Mouse (Mus musculus) stomach, postnatal 0 days (tissue): ENCODE results near the gene Ldb2. TPM values are rescaled to one million over a fixed set of nuclear protein-coding genes. Genes with fewer than 3 reads are reported as not detected.

Experiments
- ATAC-seq: fragments of 200-750 bp; cut with Nextera tagmentation; 2 replicates; pipeline ENCODE4 v1.8.0; 2017; ENCODE audit not compliant: low FRiP score, low TSS enrichment
- DNase-seq: peaks from one replicate; pipeline ENCODE4 v3.0.0-alpha.2; 2016; ENCODE audit warnings: low spot score
- H3K27ac ChIP-seq: fragments of 300-500 bp; sonication (generic); replicated peaks from 2 replicates; pipeline ENCODE4 v1.5.1; 2014; ENCODE audit warnings: mild to moderate bottlenecking, control low read depth
- H3K27me3 ChIP-seq: fragments of 300-500 bp; sonication (generic); 2 replicates; pipeline ENCODE4 v1.6.1; 2014; ENCODE audit warnings: low read length; ENCODE audit not compliant: control insufficient read depth, insufficient read depth
- H3K36me3 ChIP-seq: fragments of 300-500 bp; sonication (generic); 2 replicates; pipeline ENCODE4 v1.6.1; 2014; ENCODE audit warnings: low read length, mixed read lengths; ENCODE audit not compliant: control insufficient read depth, insufficient read depth
- H3K4me1 ChIP-seq: fragments of 300-500 bp; sonication (generic); replicated peaks from 2 replicates; pipeline ENCODE4 v1.6.1; 2014; ENCODE audit warnings: antibody characterized with exemption; ENCODE audit not compliant: control insufficient read depth, insufficient read depth
- H3K4me2 ChIP-seq: fragments of 300-500 bp; sonication (generic); replicated peaks from 2 replicates; pipeline ENCODE4 v1.6.1; 2014; ENCODE audit warnings: low read depth, mild to moderate bottlenecking, control low read depth, moderate library complexity
- H3K4me3 ChIP-seq: fragments of 300-500 bp; sonication (generic); 2 replicates; pipeline ENCODE4 v1.5.1; 2014; ENCODE audit warnings: low read depth, low read length, control low read depth
- H3K9ac ChIP-seq: fragments of 300-500 bp; sonication (generic); 2 replicates; pipeline ENCODE4 v1.6.1; 2014; ENCODE audit warnings: mild to moderate bottlenecking, low read length, control low read depth, mixed read lengths
- H3K9me3 ChIP-seq: fragments of 300-500 bp; sonication (generic); 2 replicates; pipeline ENCODE4 v1.6.1; 2016; ENCODE audit warnings: low read length; ENCODE audit not compliant: control insufficient read depth
- CTCF ChIP-seq: IDR thresholded peaks from 2 replicates; pipeline ENCODE4 v1.5.1; 2016; ENCODE audit warnings: antibody characterized with exemption, low read depth, mild to moderate bottlenecking, moderate library complexity
- EP300 ChIP-seq: optimal IDR thresholded peaks from 2 replicates; pipeline ENCODE3; 2016; ENCODE audit warnings: antibody characterized with exemption
- WGBS: fragments of 180-500 bp; shearing (Covaris S2); extraction: QIAGEN DNeasy Blood & Tissue Kit; methylation state at CpG from one replicate; pipeline ENCODE4 v1.1.7; 2014; 5-methylcytosine and 5-hydroxymethylcytosine counted together
- polyA plus RNA-seq: library from polyadenylated mRNA; unstranded; fragments of >200 nt; fragmentation: Nextera tagmentation; extraction: Ambion mirVana; gene quantifications from 2 replicates; pipeline ENCODE4 v1.2.1, GENCODE M21; 2015

The Ldb2 gene
- polyA plus RNA-seq, 1 experiment from 2014 or later = 14.4 TPM

DNA sequence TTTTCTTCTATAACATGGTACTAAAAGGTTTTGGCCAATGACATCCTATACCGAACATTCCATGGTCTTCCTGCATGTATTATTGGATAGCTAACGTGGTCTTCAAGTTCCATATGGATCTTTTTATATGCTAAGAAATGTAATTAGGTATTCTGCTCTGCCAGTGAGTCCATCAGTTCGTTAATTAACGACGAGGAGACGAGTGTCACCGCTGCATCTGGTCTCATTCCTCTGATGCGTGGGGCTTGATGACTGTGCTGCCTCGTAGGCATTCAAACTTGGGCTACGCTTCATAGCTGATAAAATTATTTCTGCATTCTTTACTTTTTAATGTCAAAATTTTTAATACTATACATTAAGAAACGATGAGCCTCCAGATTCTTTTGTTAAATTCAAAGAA, 251.0 kb downstream of the Ldb2 start:
- TF ChIP-seq CTCF = no peak
- H3K4me3 ChIP-seq = no peak overlapping the region
- H3K9ac ChIP-seq = no peak overlapping the region
- H3K4me2 ChIP-seq = no peak overlapping the region
- DNase-seq = no peak
- H3K36me3 ChIP-seq = no peaks in the 10 kb centered on the region
- H3K9me3 ChIP-seq = no peaks in the 10 kb centered on the region
- H3K27me3 ChIP-seq = no peaks in the 10 kb centered on the region
- 87% methylated on average over 11 of the region's 11 CpGs for WGBS
- no peaks in the 10 kb centered on the region for H3K4me1 ChIP-seq
- H3K27ac ChIP-seq = no peak overlapping the region
- ATAC-seq = no peak

DNA sequence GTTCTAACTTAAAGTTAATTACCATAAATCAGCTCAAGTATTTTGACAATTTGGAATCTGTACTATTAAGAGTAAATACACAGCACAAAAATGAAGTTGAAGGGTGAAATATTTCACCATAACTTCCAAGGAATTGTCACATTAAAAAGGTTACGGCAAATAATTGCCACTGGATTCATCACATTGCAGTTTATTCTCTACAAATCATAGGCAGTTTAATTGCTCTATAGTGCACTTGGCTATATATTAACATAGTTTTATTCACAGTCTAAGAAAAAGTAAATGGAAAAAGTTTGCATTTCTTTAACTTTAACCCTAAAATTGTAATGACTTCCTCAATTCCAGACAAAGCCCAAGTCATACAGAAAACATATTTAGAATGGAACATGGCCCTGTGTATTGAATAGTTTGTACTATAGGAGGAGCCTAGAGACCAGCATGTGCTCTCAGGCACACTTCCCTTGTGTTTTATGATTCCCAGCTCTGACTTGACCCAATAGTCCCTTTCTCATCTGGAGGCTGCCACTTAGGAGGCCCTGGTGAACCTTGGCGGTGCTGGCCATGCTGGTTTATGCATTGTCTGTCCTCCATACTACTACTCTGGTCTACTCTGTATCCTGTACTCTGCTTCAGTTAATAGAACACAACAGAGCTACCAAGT, 255.9 kb downstream of the Ldb2 start:
- no peak for ATAC-seq
- no peaks in the 10 kb centered on the region for H3K4me1 ChIP-seq
- DNase-seq = no peak
- no peak overlapping the region for H3K27ac ChIP-seq
- no peak overlapping the region for H3K9ac ChIP-seq
- TF ChIP-seq CTCF = no peak
- TF ChIP-seq EP300 = no peak
- H3K4me2 ChIP-seq = no peak overlapping the region
- H3K9me3 ChIP-seq = no peaks in the 10 kb centered on the region
- H3K27me3 ChIP-seq = no peaks in the 10 kb centered on the region
- H3K36me3 ChIP-seq = no peaks in the 10 kb centered on the region
- 87% methylated on average over 2 of the region's 2 CpGs for WGBS
- no peak overlapping the region for H3K4me3 ChIP-seq

DNA sequence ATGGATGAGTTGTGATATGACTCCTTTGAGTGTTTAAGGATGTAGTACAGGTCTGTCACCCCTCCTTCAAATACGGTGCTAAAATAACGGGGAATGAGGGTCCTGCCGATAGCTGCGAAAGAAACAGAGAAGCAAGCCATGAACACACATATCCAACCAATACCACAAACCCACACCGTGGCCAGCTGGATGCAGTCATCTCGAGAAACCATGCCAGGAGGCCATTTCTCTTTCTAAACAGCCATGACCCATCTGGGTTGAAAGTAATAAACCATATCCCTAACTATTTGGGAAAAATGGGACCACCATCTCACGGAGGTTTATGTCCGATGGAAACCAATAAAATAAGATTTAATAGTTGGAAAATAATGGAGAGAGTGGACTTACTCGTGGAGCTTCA, 257.7 kb downstream of the Ldb2 start:
- H3K27me3 ChIP-seq = no peaks in the 10 kb centered on the region
- no peak for TF ChIP-seq EP300
- no peak for TF ChIP-seq CTCF
- no peak overlapping the region for H3K9ac ChIP-seq
- no peak overlapping the region for H3K4me2 ChIP-seq
- no peaks in the 10 kb centered on the region for H3K4me1 ChIP-seq
- H3K27ac ChIP-seq = no peak overlapping the region
- H3K9me3 ChIP-seq = no peaks in the 10 kb centered on the region
- WGBS = 65% methylated on average over 9 of the region's 9 CpGs
- H3K36me3 ChIP-seq = no peaks in the 10 kb centered on the region
- no peak overlapping the region for H3K4me3 ChIP-seq
- no peak for DNase-seq
- ATAC-seq = no peak

DNA sequence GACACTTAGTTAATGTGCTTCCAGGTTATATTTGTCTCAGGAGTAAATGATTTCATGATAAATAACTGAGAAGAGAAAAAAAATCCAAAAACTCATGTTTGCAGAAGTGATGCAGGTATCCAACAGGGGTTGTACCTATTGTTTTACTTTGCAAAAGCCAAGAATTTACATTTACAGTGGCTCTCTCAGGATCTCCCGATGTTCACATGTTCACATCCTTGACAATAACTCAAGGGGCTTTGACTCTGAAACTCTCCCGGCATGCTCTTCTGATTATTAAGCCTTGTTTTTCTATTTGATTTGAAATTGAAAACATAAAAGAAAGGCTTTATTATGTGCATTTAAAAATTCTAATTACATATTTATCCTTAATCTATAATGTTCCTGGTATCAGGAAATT, 260.8 kb downstream of the Ldb2 start:
- no peak overlapping the region for H3K4me2 ChIP-seq
- DNase-seq (no peak), ATAC-seq (no peak)
- H3K4me1 ChIP-seq = no peaks in the 10 kb centered on the region
- no peaks in the 10 kb centered on the region for H3K36me3 ChIP-seq
- H3K27ac ChIP-seq = no peak overlapping the region
- no peak overlapping the region for H3K4me3 ChIP-seq
- no peaks in the 10 kb centered on the region for H3K9me3 ChIP-seq
- no peak overlapping the region for H3K9ac ChIP-seq
- WGBS = 82% methylated on average over 2 of the region's 2 CpGs
- no peaks in the 10 kb centered on the region for H3K27me3 ChIP-seq
- TF ChIP-seq EP300 = no peak
- TF ChIP-seq CTCF = no peak

DNA sequence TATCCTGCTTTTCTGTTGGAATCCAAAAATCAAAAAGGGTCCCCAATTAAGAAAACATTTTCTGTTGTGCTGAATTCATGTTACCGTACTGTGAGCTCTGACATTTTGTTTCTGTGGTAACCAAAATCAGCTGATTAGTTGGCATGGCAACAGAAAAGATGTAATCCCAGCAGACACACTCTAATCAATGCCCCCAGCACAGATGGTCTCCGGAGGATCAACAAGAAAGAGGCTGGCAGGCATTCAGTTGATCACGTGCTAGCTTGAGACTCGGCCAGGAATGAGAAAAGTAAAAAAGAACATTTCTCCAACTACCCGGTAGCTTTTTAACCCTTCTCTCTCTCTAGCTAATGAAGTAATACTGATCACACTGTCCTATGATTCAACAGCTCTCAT, 261.5 kb downstream of the Ldb2 start:
- DNase-seq = no peak
- 33% methylated on average over 5 of the region's 5 CpGs for WGBS

DNA sequence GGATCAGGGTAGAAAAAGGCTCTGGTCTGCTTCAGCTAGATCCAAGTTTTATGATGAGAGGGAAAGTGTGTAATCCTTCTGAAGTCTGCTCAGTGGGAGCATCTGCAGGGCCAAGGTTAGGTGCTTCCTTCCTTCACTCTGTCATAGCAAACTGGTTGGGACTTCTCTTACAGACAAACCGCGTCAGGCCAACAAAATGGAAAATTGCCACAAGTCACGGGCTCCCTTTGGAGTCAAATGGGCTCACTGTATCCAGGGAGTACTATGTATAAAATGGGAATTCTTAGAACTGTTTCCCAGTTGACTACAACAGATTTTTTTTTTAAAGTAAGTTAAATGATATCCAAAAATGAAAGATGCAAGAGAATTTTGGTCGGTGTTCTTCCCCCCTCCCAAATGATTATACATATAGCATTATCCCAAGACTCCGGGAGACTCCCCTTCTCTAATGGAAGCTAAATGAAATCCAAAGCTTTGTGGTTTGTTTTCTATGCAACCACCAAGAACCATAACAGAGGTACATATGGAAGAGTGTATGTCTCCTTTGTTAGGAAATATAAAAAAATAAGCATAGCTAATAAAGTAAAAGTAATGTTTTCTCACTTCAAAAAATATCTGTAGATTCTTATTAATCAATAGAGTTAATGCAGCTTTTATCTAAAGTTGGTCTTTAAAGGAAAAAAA, 262.0 kb downstream of the Ldb2 start:
- Histone ChIP-seq H3K9ac (no peak overlapping the region), H3K4me3 (no peak overlapping the region), H3K27me3 (no peaks in the 10 kb centered on the region), H3K36me3 (no peaks in the 10 kb centered on the region), H3K9me3 (no peaks in the 10 kb centered on the region), H3K4me1 (no peaks in the 10 kb centered on the region), H3K4me2 (no peak overlapping the region), H3K27ac (no peak overlapping the region)
- TF ChIP-seq CTCF = no peak
- no peak for TF ChIP-seq EP300
- no peak for DNase-seq
- 84% methylated on average over 5 of the region's 5 CpGs for WGBS
- no peak for ATAC-seq

More for the DNA sequence above, 261.5 kb downstream of the Ldb2 start:
- no peaks in the 10 kb centered on the region for H3K4me1 ChIP-seq
- TF ChIP-seq CTCF (no peak), EP300 (no peak)
- H3K36me3 ChIP-seq = no peaks in the 10 kb centered on the region
- ATAC-seq = no peak
- no peak overlapping the region for H3K9ac ChIP-seq
- no peaks in the 10 kb centered on the region for H3K27me3 ChIP-seq
- no peak overlapping the region for H3K4me3 ChIP-seq
- H3K27ac ChIP-seq = no peak overlapping the region
- H3K4me2 ChIP-seq = no peak overlapping the region
- no peaks in the 10 kb centered on the region for H3K9me3 ChIP-seq
